Mouse (Mus musculus): ENCODE measurements around the gene Kdm2a. TPM values are rescaled to one million over a fixed set of nuclear protein-coding genes. Genes with fewer than 3 reads are reported as not detected.

The Kdm2a gene
- total and polyA plus RNA-seq, 3 experiments, result 17.3 to 51.9 (median 23.1) TPM

DNA sequence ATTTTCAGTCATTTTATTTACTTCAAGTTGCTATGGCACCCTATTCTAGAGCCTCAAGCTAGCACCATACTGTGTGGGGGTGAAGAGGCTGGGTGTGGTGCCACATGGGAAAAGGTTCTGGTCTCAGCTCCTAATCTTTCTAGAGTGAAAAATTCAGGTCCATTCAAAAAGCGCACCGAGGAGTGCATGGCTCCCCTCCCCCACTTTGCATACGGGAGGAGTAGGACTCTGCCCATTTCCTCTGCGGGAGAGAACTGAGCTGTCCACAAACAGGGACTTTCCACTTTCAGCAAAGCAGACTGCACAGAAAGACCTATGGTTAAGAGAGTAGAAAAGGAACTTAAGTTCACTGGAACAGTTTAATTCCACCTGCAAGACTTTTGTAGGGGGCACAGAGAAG is 65.4 kb downstream of the Kdm2a start (continued):
- TF ChIP-seq JUND (conservative IDR thresholded peaks at IDR 0.05; ENCODE audit: low read depth, low read length) (peak; percentile 24; the same call in 1 of the 2 replicates), SMC3 (IDR thresholded peaks at IDR 0.05; ENCODE audit: low read depth, low read length) (no peak), ELF1 (IDR thresholded peaks at IDR 0.05; ENCODE audit: low read depth, low read length) (no peak), MAFK (IDR thresholded peaks at IDR 0.05; ENCODE audit: insufficient replicate concordance, low read length) (no peak), GABPA (IDR thresholded peaks at IDR 0.05; ENCODE audit: insufficient replicate concordance, low read depth, low read length) (no peak), KAT2A (IDR thresholded peaks at IDR 0.05; ENCODE audit: insufficient replicate concordance, low read length) (no peak), CTCF (conservative IDR thresholded peaks at IDR 0.05 in 1 of 2, IDR thresholded peaks at IDR 0.05 in 1 of 2; ENCODE audit: low read depth in 2 of 2, low read length in 2 of 2) (no peak), USF2 (conservative IDR thresholded peaks at IDR 0.05; ENCODE audit: low read depth, low read length) (no peak), NELFE (IDR thresholded peaks at IDR 0.05; ENCODE audit: low read depth, low read length) (0 out of 2 replicates have a peak, but pooled peaks have one; percentile 51)

DNA sequence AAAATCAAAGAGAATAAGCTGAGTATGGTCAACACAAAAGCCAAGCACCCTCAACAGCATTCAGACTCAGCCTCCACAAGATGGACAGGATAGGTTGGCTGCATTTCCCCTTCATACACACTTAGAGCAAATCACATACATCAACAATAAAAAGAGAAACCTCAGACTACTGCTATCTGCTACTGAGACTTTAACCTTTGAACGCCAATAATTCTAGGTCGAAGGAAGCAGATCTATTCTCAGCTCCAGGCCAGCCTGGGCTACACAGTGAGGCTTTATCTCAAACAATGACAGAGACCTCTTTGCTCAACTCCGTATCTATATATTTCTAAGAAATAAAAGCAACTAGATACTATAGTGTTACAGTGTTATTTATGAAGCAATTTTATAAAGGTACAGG is 66.8 kb downstream of the Kdm2a start:
- dilution Hi-C loops (cut with MboI; ENCODE audit: extremely low pct_ligation_motif_present, extremely low pct_unique_long_range_greater_than_20kb, low sequenced_read_pairs) (no loop called here), in situ Hi-C loops (cut with MboI; ENCODE audit: low pct_ligation_motif_present, low pct_unique_long_range_greater_than_20kb, low sequenced_read_pairs) (loop anchor here (10.0 kb wide), 1 partner anchor 54 kb away; no protein-coding TSS in a partner anchor)
- H3K27me3 ChIP-seq (replicated peaks), result no peaks in the 10 kb centered on the region
- H3K27ac ChIP-seq (ENCODE audit: insufficient read depth, low read depth), result no peak overlapping the region
- no peak for TF ChIP-seq USF1 (IDR thresholded peaks at IDR 0.05; ENCODE audit: low read depth, low read length)
- H3K36me3 ChIP-seq (replicated peaks in 1 of 2; ENCODE audit: control insufficient read depth in 1 of 2, insufficient read depth in 1 of 2, low read length in 1 of 2), result peaks cover 33 to 57% of the 10 kb centered on the region in 2 experiments
- peaks cover 0 to 37% of the 10 kb centered on the region in 2 experiments; a peak in 2 of 4 replicates for H3K4me1 ChIP-seq (ENCODE audit: control insufficient read depth in 1 of 2, insufficient read depth in 2 of 2)
- H3K4me3 ChIP-seq (replicated peaks in 1 of 3; ENCODE audit: low read depth in 2 of 3, low read length in 2 of 3, poor library complexity in 1 of 3), result no peak overlapping the region
- peak overlapping the region; percentile 28; the same call in 1 of the 2 replicates for H3K9ac ChIP-seq (ENCODE audit: insufficient read depth, low read depth)
- no peak for DNase-seq (ENCODE audit: extremely low read depth)
- H3K79me2 ChIP-seq (replicated peaks; ENCODE audit: control insufficient read depth, extremely low read depth, insufficient read depth, poor library complexity, severe bottlenecking), result peaks cover 37% of the 10 kb centered on the region
- H3K4me2 ChIP-seq (ENCODE audit: insufficient read depth, low read depth, poor library complexity, severe bottlenecking), result peak overlapping the region; percentile 80
- H3K9me3 ChIP-seq (replicated peaks; ENCODE audit: low read length), result no peaks in the 10 kb centered on the region

DNA sequence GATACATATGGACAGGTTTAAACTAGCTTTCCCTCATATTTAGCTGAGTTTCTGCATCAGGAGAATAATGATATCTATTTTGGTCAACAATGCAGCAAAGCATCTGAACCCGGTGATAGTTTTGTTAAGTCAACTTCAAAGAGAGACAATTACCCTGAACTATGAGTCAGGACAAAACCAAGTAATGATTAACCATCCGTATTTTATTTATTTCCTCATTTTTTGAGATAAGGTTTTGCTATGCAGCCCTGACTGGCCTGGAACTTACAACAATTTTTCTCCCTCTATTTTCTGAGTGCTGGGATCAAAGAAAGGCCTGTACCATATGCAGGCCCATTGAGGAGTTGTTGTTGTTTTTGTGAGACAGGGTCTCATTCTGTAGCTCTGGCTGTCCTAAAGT is 67.5 kb downstream of the Kdm2a start:
- TF ChIP-seq HCFC1 (IDR thresholded peaks at IDR 0.05; ENCODE audit: low read depth, low read length) (no peak), MEF2A (IDR thresholded peaks at IDR 0.05; ENCODE audit: borderline replicate concordance, low read depth, low read length) (no peak), CTCF (conservative IDR thresholded peaks at IDR 0.05 in 1 of 2, IDR thresholded peaks at IDR 0.05 in 1 of 2; ENCODE audit: low read depth in 2 of 2, low read length in 2 of 2) (no peak), SIN3A (IDR thresholded peaks at IDR 0.05; ENCODE audit: low read length) (no peak), MAZ (IDR thresholded peaks at IDR 0.05; ENCODE audit: low read depth, low read length) (no peak)
- H3K27me3 ChIP-seq (replicated peaks), result no peaks in the 10 kb centered on the region
- H3K4me1 ChIP-seq (ENCODE audit: control insufficient read depth in 1 of 2, insufficient read depth in 2 of 2), result peaks cover 0 to 37% of the 10 kb centered on the region in 2 experiments; a peak in 2 of 4 replicates
- H3K9me3 ChIP-seq (replicated peaks; ENCODE audit: low read length), result no peaks in the 10 kb centered on the region
- H3K4me3 ChIP-seq (replicated peaks in 1 of 3; ENCODE audit: low read depth in 2 of 3, low read length in 2 of 3, poor library complexity in 1 of 3), result no peak overlapping the region
- H3K36me3 ChIP-seq (replicated peaks in 1 of 2; ENCODE audit: control insufficient read depth in 1 of 2, insufficient read depth in 1 of 2, low read length in 1 of 2), result peaks cover 40 to 64% of the 10 kb centered on the region in 2 experiments
- DNase-seq (ENCODE audit: extremely low read depth), result no peak
- H3K27ac ChIP-seq (ENCODE audit: insufficient read depth, low read depth), result no peak overlapping the region
- peaks cover 39% of the 10 kb centered on the region for H3K79me2 ChIP-seq (replicated peaks; ENCODE audit: control insufficient read depth, extremely low read depth, insufficient read depth, poor library complexity, severe bottlenecking)
- H3K9ac ChIP-seq (ENCODE audit: insufficient read depth, low read depth), result no peak overlapping the region
- in situ Hi-C loops (cut with MboI; ENCODE audit: low pct_ligation_motif_present, low pct_unique_long_range_greater_than_20kb, low sequenced_read_pairs), result loop anchor here (10.0 kb wide), 1 partner anchor 54 kb away; no protein-coding TSS in a partner anchor
- no peak overlapping the region for H3K4me2 ChIP-seq (ENCODE audit: insufficient read depth, low read depth, poor library complexity, severe bottlenecking)
- dilution Hi-C loops (cut with MboI; ENCODE audit: extremely low pct_ligation_motif_present, extremely low pct_unique_long_range_greater_than_20kb, low sequenced_read_pairs), result no loop called here
